Mouse (Mus musculus) WW6 (cell line): Measurements from ENCODE around the gene Lad1.

Experiments
- DNase-seq: peaks from one replicate; pipeline ENCODE4 v3.0.0-alpha.2; 2013; ENCODE audit warnings: low read depth, low spot score

Gene Lad1

GRCm38 (mm10) chr1:135807546-135807945 is 10.9 kb upstream of the Lad1 start:
- no peak for DNase-seq

GRCm38 (mm10) chr1:135810180-135810579 is 8.2 kb upstream of the Lad1 start:
- DNase-seq, result no peak

- DNase-seq, result no peak
These were observed 7.3 kb upstream of the Lad1 start for GRCm38 (mm10) chr1:135811016-135811646.

- DNase-seq, result no peak
These were observed 6.2 kb upstream of the Lad1 start for GRCm38 (mm10) chr1:135812205-135812604.

- DNase-seq, result no peak
These were observed 5.8 kb upstream of the Lad1 start for GRCm38 (mm10) chr1:135812618-135813017.

GRCm38 (mm10) chr1:135813071-135813470 is 5.3 kb upstream of the Lad1 start:
- DNase-seq, result no peak

GRCm38 (mm10) chr1:135813687-135814395 is 4.6 kb upstream of the Lad1 start:
- DNase-seq, result no peak

- DNase-seq, result no peak
These were observed 3.9 kb upstream of the Lad1 start for GRCm38 (mm10) chr1:135814531-135814930.

- DNase-seq, result no peak
These were observed 803 bp upstream of the Lad1 start for GRCm38 (mm10) chr1:135817595-135817994.

GRCm38 (mm10) chr1:135820071-135820470 is 1.7 kb downstream of the Lad1 start:
- no peak for DNase-seq

- no peak for DNase-seq
These were observed 2.5 kb downstream of the Lad1 start for GRCm38 (mm10) chr1:135820736-135821364.

- DNase-seq, result no peak
These were observed 3.4 kb downstream of the Lad1 start for GRCm38 (mm10) chr1:135821780-135822179.

- no peak for DNase-seq
These were observed 10.5 kb downstream of the Lad1 start for GRCm38 (mm10) chr1:135828918-135829317.

GRCm38 (mm10) chr1:135834206-135834859 is 15.9 kb downstream of the Lad1 start:
- no peak for DNase-seq

GRCm38 (mm10) chr1:135834983-135835382 is 16.6 kb downstream of the Lad1 start:
- no peak for DNase-seq

- DNase-seq, result no peak
These were observed 17.5 kb downstream of the Lad1 start, which contains the start of gene Tnnt2 for GRCm38 (mm10) chr1:135835716-135836483. Tnnt2 (plus strand) TSS chr1:135836354.

GRCm38 (mm10) chr1:135838626-135839025 is 20.2 kb downstream of the Lad1 start:
- no peak for DNase-seq

- DNase-seq, result no peak
These were observed 20.7 kb downstream of the Lad1 start for GRCm38 (mm10) chr1:135839065-135839464.

- no peak for DNase-seq
These were observed 22.4 kb downstream of the Lad1 start for GRCm38 (mm10) chr1:135840675-135841395.

GRCm38 (mm10) chr1:135843519-135844262 is 25.3 kb downstream of the Lad1 start:
- DNase-seq, result no peak
